In the genomic region with DNA sequence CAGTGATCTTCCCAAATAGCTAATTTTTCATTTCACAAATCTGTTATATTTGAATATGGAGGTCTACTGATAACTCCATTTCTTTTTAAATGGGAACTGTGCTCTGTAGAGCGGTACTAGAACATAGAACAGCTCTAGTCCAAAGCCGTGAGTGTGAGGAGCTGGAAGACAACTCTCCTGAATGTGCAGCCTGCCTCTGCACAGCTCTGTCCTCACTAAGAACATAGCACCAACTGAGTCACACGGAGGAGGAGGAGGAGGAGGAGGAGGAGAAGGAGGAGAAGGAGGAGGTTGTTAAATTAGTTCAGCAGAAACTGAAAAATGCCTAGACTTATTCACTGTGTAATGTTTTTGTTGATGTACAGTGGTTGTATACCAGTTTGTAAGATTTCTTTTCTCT, we compare ENCODE assay signal across 15 mouse cellular contexts. TPM values are rescaled to one million over a fixed set of nuclear protein-coding genes. Genes with fewer than 3 reads are reported as not detected.
DNase-seq lines count a peak whose midpoint lies in the region; ATAC-seq and TF ChIP-seq lines count a peak whose summit lies in the region.
"Had no signal": no experiment of that assay in that cellular context is flagged by ENCODE, and none has a peak within 500 bp of the region (broad histone marks: within the 10 kb centered on the region; RNA-seq: fewer than 3 reads in every experiment).

No protein-coding gene starts in this region.

- H3K4me1 ChIP-seq in olfactory bulb, adult 2 months (ENCODE audit: control insufficient read depth, insufficient read depth, low read length): peaks cover 22% of the 10 kb centered on the region
- H3K4me1 ChIP-seq: embryonic facial prominence, embryonic 13.5 days had no signal

- WGBS in olfactory bulb, adult 2 months: 41% methylated on average over 3 of the region's 3 CpGs

- TF ChIP-seq CTCF in layer of hippocampus, adult 2 months (conservative IDR thresholded peaks at IDR 0.05): no peak
- no peak for TF ChIP-seq CTCF in olfactory bulb, adult 2 months (IDR thresholded peaks at IDR 0.05; ENCODE audit: insufficient read depth, low read depth, low read length)

- ATAC-seq in frontal cortex, adult (ENCODE audit: low TSS enrichment): peak; percentile 17; the same call in 1 of the 2 replicates

- DNase-seq in frontal cortex, postnatal 10 days (ENCODE audit: low spot score in 2 of 2): no peak
- DNase-seq in layer of hippocampus, adult 2 months (ENCODE audit: low spot score in 2 of 2): no peak
- DNase-seq in layer of hippocampus, postnatal 10 days (ENCODE audit: low spot score in 2 of 2): no peak
- peak; percentile 46 for DNase-seq in right cerebral cortex, adult 18-20 months
- DNase-seq in right cerebral cortex, postnatal 36 days (ENCODE audit: low spot score in 2 of 2): no peak
- DNase-seq in heart, adult 9 months (ENCODE audit: low spot score in 2 of 2): no peak
- DNase-seq: adrenal gland, adult 8-10 months had no signal

- H3K27ac ChIP-seq in layer of hippocampus, adult 2 months: peak overlapping the region; percentile 53
- peak overlapping the region; percentile 63; the same call in 1 of the 2 replicates for H3K27ac ChIP-seq in olfactory bulb, adult 2 months (ENCODE audit: insufficient read depth, low read depth, low read length)
- H3K27ac ChIP-seq: embryonic facial prominence, embryonic 13.5 days; embryonic facial prominence, embryonic 15.5 days had no signal

- no peak for TF ChIP-seq POLR2A in olfactory bulb, adult 2 months (IDR thresholded peaks at IDR 0.05; ENCODE audit: insufficient read depth, low read depth, low read length)

- H3K4me3 ChIP-seq in layer of hippocampus, adult 2 months: no peak overlapping the region
- H3K4me3 ChIP-seq in olfactory bulb, adult 2 months (ENCODE audit: insufficient read depth, low read depth, low read length): no peak overlapping the region
- H3K4me3 ChIP-seq: embryonic facial prominence, embryonic 13.5 days; embryonic facial prominence, embryonic 15.5 days; erythroblast, embryonic 14.5 days; forebrain, embryonic 10.5 days; forebrain, embryonic 13.5 days had no signal

RNA-seq across cellular contexts. Expression of a gene that starts 19.2 kb away (rescaled TPM):
- total RNA-seq in layer of hippocampus, adult 2 months (2021): 1,000 to 10,000 TPM; 1,228 to 1,237 TPM
- total RNA-seq in layer of hippocampus, postnatal 10 days (2021): 1,000 to 10,000 TPM in 1 of 2 experiments, 100 to 1,000 TPM in 1; 969 to 1,026 TPM
- 210 and 316 TPM in 2 replicates for polyA plus RNA-seq in olfactory bulb, adult 2 months (2012; ENCODE audit: insufficient read depth, insufficient read length, low replicate concordance, missing spikeins)
- total RNA-seq: MEL had no signal

RNA-seq across cellular contexts. Expression of a gene that starts 25.0 kb away (rescaled TPM):
- total RNA-seq in layer of hippocampus, adult 2 months (2021): 10 to 100 TPM; 16.7 to 18.0 TPM
- 10 to 100 TPM; 16.3 to 19.8 TPM for total RNA-seq in layer of hippocampus, postnatal 10 days (2021)
- polyA plus RNA-seq in olfactory bulb, adult 2 months (2012; ENCODE audit: insufficient read depth, insufficient read length, low replicate concordance, missing spikeins): not detected in 2 replicates
